Mouse (Mus musculus) brain, embryonic 14.5 days (tissue): ENCODE measurements around the gene Cemip2. TPM values are rescaled to one million over a fixed set of nuclear protein-coding genes. Genes with fewer than 3 reads are reported as not detected.

Experiments used
- DNase-seq: peaks from one replicate; pipeline ENCODE4 v3.0.0-alpha.2; 2011; ENCODE audit warnings: low read depth
- CTCF ChIP-seq: fragments of 200-500 bp; IDR thresholded peaks from 2 replicates; pipeline ENCODE4 v1.5.1; 2012; ENCODE audit warnings: inconsistent platforms, mild to moderate bottlenecking, moderate library complexity, borderline replicate concordance; ENCODE audit not compliant: insufficient read depth, insufficient read length; ENCODE audit errors: extremely low read depth
- POLR2A ChIP-seq: fragments of 200-500 bp; IDR thresholded peaks from 2 replicates; pipeline ENCODE4 v1.6.1; 2012; ENCODE audit warnings: mild to moderate bottlenecking, inconsistent platforms, borderline replicate concordance; ENCODE audit not compliant: poor library complexity, insufficient read depth, insufficient read length, severe bottlenecking; ENCODE audit errors: extremely low read depth
- polyA plus RNA-seq: library from polyadenylated mRNA; depleted of rRNA; stranded (reverse); fragments of >200 nt; gene quantifications from 2 replicates; pipeline ENCODE4 v1.2.3, GENCODE M21; 2012

Cemip2 gene
- polyA plus RNA-seq, 1 experiment = 34.9 TPM

- peak; percentile 72 for DNase-seq
- TF ChIP-seq CTCF (no peak), POLR2A (no peak)
Measured at GRCm38 (mm10) chr19:21799410-21800373, 21.6 kb downstream of the Cemip2 start.

GRCm38 (mm10) chr19:21804488-21804887, 26.3 kb downstream of the Cemip2 start:
- no peak for TF ChIP-seq CTCF
- no peak for TF ChIP-seq POLR2A

GRCm38 (mm10) chr19:21805305-21805704, 27.2 kb downstream of the Cemip2 start:
- DNase-seq = no peak
- TF ChIP-seq POLR2A = no peak
- no peak for TF ChIP-seq CTCF

More at GRCm38 (mm10) chr19:21804488-21804887, 26.3 kb downstream of the Cemip2 start:
- no peak for DNase-seq

DNA sequence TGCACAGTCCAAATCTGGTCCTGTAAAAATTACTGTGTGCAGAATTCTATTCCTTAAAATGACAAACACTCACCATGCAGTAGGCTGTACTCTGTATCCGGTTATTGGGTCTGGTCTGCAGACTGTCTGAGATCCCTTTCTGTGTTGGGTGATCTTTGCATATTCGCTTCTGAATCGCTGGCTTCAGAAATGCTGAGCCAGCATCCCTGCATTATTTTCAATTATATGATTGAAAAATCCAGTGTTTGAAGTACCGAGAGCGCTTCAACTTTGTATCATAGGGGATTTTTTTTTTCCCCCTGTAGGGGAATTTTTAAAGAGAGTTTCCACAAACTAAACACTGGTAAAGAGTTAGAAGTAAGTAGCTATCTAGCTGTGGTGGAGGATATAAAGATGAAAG, 32.0 kb downstream of the Cemip2 start:
- DNase-seq = no peak
- TF ChIP-seq POLR2A = no peak
- no peak for TF ChIP-seq CTCF

DNA sequence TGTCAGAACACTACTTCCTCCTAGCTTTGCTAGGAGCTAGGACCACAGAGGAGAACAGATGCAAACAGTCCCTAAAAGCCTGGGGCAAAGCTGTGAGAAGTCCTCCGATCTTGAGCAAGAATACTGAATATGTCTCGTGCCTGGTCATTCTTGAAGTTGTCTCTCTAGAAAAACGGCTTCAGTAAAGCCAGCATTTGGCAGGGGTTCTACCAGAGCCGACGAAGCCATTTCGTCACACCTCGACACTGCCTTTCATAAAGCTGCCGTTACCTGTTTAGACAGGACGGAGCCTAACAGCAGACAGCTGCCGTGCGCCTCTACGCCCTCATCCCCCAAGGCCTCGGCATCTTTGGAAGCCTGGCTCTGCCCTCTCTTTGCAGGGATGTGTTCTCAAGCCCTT, 35.4 kb downstream of the Cemip2 start:
- no peak for TF ChIP-seq CTCF
- TF ChIP-seq POLR2A = no peak
- no peak for DNase-seq

DNA sequence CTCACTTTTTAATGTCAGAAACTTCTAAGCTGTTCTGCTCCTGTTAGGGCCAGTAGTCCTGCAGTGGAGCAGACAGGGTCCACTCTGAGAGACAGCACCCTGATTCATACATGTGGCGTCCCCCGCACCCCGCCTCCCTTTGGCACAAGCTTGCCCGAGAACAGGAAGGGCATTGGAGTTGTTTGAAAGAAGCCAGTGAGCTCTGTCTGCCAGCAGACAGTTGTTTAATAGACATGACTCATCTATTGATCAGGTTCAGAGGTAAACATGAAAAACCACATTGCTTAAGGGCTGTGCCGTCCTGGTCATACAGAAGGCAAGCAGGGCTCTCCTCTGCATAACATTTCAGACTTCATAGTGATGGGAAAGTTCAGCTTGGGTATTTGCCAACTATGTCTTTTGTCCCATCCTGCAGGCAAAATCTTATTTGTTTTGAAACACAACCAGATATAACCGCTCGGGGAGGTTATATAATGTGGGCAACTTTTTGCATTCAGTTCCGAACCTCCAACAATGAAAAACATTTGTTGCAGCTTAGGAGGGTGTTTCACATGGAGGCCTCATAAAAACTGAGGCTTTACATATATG, 36.4 kb downstream of the Cemip2 start:
- no peak for TF ChIP-seq POLR2A
- TF ChIP-seq CTCF = no peak
- peak; percentile 52 for DNase-seq

DNA sequence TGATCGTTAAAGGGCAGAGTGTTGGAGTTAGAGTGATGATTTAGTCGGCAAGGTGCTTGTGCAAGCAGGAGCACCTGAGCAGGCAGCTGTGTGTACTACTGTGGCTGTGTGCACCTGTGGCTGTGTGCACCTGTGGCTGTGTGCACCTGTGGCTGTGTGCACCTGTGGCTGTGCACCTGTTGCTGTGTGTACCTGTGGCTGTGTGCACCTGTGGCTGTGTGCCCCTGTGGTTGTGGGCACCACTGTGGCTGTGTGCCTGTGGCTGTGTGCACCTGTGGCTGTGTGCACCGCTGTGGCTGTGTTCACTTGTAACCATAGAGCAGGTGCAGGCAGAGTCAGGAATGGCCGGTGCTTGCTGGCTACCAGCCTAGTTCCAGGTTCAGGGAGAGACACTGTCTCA, 38.1 kb downstream of the Cemip2 start:
- TF ChIP-seq CTCF = no peak
- no peak for TF ChIP-seq POLR2A
- no peak for DNase-seq

- no peak for TF ChIP-seq POLR2A
- no peak for TF ChIP-seq CTCF
- DNase-seq = no peak
Measured at GRCm38 (mm10) chr19:21818021-21818725, 40.0 kb downstream of the Cemip2 start.

DNA sequence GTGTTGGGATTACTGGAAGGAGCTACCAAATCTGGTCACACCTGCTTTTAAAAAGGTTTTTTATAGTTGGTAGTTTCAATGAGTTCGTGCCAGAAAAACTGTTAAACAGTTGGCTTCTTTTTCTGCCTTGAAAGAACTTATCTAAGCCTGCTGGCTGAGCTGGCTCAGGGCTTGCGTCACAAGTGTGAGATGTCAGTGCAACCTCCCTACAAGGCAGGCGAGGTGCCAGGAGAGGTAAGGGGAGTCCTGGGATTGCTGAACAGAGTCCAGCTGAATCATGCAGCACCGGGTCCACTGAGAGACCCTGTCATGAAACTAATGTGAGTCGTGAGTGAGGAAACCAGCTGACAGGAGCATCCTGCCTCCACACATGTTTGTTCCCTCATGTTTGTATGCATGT, 41.4 kb downstream of the Cemip2 start:
- peak; percentile 14 for DNase-seq
- no peak for TF ChIP-seq CTCF
- TF ChIP-seq POLR2A = no peak

DNA sequence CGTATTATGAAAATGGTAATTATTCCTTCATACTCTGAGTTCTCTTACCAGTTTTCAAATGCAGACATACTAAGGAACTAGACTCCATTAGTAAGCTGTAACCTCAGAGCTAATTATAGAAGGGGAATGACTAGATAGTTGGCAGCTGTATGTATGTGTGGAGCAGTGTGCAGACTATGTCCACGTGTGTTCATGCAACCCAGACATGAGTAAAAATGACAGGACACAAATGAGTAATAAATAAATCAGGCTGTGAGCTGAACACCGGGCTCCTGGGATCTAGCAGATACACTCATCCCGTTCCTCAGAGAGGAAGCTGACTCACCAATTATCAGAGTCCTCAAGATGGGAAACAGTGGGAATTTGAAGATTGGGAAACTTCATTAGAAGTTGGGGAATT, 42.0 kb downstream of the Cemip2 start:
- no peak for DNase-seq
- TF ChIP-seq CTCF (no peak), POLR2A (no peak)

DNA sequence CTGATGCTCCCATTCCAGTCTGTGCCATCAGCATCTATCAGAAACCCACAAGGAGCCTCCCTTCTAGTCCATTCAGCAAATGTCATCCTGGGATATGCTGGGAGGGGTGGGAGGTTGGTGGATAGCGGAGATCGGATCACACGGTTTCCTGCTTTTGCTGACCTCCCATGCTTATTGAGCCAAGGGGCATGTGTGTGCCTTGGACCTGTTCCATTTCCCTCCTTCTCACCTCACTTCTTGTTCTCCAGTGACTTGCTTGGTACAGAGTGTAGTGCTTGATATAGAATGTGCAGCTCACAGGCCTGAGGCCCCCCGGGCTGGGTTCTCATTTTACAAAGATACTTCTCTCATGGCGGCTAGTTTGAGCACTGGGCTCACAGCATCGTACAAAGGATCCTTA, 43.7 kb downstream of the Cemip2 start:
- DNase-seq = no peak
- no peak for TF ChIP-seq POLR2A
- no peak for TF ChIP-seq CTCF

DNA sequence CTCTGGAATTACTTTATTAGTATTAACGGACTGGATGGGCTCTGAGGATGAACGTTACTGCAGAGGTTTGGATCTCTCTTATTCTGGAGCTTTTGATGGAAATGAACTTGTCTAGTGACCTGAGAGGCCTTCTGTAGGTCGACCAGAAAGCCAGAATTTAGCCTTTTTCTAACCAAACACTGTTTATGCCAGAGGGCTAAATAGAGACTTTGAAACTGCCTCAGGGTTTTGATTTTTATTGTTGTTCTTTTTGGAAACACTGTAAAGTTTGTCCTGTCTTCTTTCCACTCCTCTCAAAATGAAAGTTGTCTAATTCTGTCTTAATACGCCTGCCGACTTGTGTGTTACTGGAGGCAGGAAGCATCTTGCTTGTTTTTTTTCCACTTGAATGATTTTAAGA, 46.0 kb downstream of the Cemip2 start:
- no peak for TF ChIP-seq POLR2A
- no peak for DNase-seq
